Mouse (Mus musculus) testis, postnatal 14 days (tissue): Measurements from ENCODE around the gene Abcf3.

ENCODE experiments used
- DNase-seq: peaks from one replicate; pipeline ENCODE4 v3.0.0; 2021; ENCODE audit warnings: low spot score

Gene Abcf3

DNA sequence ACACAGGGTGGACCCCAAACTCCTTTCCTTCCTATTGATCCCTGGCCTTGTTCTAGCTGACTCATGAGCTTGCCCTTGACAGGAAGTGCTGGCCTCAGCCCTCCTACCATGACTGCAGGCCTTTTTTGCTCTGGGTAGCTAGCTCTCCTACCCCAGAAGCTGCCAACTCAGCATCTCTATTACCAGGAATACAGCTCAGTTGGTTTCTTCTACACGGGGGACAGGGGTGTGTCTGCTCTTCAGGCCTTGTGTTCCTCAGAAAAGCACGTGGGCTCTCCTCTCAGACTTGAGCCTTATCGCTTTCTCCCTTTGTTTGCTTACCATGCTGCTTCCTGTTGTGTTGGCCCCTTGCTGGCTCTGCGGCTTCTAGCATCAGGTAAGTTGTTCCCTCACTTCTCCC is 7.9 kb upstream of the Abcf3 start:
- DNase-seq: no peak

DNA sequence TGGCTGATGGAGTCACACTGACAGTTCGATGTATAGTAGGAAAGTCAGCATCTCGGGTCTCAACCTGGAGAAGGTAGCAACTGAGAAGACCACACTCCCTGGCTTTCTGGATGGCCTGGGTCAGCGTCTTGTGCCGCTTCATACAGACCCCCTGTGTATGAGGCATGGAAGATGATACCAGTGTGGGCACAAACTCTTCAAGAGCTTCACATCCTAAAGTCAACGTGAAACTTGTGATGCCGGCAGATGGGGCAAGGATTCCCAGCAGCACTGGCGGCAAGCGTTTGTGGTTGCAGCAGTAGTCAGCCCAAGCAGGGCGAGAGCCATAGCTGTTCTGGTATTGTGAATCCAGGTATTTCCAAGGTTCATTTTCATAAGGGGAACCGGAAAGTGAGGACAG is 2.7 kb upstream of the Abcf3 start:
- no peak for DNase-seq

DNA sequence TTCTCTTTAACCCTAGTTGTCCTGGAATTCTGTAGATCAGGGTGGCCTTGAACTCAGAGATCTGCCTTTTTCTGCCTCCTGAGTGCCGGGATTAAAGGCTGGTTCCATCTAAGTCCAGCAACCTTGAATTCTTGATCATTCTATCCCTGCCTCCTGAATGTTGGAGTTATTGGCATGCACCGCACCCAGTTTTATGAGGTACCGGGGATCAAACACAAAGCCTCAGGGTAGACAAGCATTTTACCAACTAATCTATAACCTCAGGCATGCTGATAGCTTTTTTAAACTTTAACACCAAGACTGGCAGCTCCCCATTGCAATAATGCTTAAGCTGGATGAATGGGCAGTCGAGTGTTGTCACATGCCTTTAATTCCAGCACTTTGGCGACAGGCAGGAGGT is 954 bp upstream of the Abcf3 start:
- no peak for DNase-seq

DNA sequence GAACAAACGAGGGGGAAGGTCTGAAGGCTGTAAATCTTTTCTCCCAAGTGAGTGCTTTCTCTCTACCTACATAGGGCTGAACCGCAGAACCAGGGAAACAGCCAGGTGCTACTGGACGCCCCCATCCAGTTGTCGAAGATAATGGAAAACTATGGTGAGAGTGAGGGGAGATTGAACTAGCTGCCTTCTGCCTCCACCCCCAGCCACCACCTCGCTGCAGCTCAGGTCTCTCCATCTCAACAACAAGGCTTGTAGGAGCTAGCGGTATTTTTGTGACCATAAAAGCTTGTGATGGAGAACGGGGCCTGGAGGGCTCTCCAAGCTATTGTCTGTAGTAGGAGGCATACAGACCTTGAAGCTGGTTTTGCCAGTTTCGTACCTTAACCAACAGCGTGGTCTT is 784 bp downstream of the Abcf3 start:
- no peak for DNase-seq

DNA sequence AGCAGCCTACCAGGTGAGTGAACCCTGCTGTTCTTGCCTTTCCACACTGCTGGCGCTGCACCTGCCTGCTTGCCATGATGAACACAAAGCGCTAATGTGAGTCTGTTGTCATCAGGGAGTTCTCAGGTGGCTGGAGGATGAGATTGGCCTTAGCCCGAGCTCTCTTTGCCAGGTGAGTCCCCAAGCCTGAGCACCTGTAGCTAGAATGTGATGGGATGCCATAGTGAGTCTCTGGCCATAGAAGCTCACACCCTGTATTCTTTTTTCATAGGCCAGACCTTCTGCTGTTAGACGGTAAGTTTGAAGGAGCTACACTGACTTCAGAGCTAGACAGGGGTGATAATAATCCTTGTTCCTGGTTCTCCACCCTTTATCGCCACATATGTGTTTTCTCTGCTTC is 3.3 kb downstream of the Abcf3 start:
- no peak for DNase-seq

DNA sequence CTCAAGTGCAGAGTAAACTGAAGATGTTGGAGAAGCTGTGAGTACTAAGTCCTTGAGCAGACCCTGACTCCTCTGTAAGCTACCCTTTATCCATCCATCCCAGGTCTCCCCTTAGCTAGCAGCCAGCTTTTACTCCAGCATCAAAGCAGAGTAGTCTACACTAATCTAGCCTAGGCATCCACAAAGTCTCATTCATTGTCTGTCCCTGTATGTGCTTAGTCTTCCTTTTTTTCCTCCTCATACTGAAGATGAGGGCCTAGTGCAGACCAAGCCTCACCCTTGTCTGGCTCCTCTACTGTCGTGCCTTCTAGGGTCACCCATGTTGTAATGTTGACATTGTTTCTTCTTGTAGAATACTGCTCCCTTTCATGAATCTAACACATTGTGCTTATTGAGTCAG is 4.2 kb downstream of the Abcf3 start:
- DNase-seq: no peak

DNA sequence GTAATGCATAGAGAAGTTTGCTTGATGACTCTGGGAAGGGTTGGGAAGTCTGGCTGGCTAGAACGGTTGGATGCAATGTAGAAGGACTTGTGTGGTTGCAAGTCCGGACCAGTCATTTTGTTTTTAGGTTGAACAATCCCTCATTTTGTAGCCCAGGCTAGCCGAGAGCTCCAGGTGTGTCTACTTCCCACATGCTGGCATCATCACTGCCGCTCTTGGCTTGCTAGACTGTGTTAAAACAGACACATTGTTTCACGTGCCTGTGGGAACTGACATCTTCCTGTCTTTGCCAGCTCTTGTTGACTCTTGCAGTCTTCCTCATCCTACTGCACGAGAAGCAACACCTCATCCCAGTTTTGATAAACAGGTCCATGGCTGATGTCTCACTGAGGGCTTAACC is 6.6 kb downstream of the Abcf3 start:
- DNase-seq: peak; percentile 64

DNA sequence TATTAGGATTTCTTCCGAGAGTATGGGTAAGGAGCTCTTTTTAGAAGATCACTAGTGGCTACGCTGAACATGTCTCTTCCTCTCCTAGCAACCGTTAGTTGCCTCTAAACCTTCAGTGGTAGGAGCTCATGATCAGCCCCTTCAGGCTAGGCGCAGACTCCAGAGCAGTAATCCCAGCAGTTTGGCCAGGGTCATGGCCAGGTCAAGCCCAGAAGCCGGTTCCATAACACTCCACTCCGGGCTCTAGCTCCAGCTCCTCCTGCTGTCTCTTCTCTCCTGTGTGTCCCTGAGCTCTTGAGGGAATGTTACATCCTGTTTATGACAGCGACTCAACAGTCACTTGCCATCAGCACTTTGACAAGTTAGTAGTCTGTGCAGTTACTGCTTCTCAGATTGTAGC is 9.0 kb downstream of the Abcf3 start:
- DNase-seq: no peak

DNA sequence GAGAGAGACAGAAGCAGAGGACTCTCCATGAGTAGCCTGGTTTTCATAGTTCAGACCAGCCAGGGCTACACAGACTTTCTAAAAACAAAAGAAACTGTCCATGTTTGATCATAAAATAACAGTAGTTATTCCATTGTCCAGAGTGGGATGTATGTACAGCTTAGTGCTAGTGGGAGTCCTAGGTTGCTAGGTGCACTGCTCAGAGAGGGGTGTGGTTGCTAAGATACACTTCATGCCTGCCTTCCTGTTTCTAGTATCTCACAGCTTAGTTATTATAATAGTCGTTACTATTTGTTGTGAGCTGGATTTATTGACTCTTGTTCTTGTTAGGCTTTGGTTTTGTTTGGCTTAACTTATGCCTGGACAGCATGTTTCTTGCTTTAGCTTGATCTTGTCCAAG is 16.7 kb downstream of the Abcf3 start:
- no peak for DNase-seq

DNA sequence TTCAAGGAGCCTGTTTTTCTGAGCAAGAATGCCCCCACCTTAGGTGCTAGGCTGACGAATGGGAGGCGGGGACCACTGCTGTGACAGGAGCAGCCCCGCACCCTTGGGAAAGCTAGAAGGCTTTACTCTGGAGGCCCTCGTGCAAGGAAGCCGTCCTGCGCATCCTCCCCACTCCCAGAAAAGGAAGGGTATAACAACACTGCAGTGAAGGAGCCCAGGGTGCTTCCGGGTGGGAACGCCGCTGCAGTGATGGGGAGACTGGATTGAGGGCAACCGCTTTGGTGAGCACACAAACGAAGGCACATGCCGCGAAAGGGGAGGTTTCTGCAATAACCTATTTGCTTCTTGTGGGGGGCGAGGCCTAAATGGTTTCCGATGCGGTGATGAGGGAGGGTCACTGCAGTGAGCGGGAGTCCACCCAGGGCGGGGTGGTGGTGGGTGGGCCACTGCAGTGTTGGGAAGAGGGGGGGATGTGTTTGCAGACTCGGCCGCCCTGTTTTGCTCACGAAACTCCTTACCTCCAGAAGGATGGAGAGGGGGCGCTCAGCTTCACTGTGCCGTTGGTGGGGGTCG is 41.1 kb downstream of the Abcf3 start, which contains the start of gene Vwa5b2:
Vwa5b2 (plus strand) TSS at position 106 of the 573 bp plus-strand sequence.
- DNase-seq: no peak

DNA sequence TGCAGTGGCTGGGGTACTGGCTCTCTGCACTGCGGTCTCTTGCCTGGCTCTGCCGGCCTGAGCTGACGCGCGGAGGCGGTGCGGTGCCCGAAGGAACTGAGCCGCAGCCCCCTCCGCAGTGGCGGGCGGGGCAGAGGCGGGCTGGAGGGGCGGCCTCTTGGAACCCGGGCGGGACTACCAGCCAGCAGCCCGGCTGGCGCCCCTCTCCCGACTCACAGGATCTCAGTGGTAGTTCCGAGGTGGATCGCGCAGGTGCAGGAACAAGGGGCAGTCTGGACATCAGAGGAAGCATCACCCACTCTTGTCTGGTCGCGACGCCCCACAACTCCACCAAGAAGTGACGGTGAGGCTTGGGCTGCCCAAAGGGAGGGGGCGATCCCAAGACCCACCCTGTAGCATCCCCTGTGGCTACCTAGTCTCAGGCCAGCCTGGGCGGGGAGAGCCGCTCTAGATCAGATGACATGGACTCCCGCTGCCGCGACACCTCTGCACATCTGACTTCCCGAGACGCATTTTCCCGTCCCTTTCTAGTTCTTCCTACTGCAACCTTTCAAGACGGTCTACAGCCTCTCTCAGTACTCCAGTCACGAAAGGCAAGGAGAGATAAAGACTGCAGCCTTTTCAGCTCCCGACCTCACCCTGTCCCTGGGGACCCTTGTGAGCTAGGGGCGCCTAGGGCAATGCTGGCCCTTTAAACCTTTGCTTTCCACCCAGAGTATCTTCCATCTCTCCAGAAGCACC is 41.7 kb downstream of the Abcf3 start:
- no peak for DNase-seq

DNA sequence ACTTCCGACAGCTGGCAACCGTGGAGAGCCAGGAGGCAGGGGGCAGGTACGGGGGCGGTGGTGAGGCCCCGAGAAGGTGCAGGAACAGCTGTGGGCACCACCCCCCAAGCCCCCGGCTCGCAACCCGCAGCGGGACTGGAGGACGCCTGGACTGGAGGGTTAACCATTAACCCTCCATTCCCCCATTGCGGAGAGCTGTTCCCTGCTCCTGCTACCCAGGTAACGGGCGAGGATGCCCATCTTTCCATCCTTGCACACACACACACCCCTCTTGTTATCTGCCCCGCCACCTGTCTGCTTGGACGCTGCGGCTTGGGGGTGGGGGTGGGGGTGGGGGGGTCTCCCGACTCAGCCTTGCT is 42.3 kb downstream of the Abcf3 start:
- no peak for DNase-seq

DNA sequence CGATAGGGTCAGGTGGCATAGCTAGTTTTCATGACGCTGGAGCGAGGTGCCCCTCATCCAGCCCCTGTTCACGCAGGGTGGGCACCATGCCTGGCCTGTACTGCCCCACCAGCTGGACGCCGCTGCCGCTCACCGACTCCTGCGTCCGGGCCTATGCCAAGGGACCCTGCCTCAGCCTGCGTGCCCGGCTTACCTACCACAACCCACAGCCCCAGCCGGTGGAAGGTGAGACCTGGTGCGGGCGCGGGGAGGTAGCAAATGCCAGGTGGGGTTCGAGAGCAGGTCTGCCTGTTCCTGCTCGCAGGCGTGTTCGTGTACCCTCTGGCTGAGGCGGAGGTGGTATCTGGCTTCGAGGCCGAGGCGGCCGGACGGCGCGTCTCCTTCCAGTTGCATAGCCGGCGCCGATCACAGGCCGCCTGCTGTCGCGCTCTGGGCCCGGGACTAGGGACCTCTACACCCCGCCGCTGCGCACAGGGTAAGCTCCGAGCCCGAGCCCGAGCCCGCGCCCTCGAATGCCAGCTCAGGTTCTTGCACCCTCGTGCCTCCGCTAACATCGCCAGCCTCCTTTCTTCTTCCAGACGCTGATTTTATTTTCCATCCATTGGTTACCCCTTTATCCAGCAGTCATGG is 42.8 kb downstream of the Abcf3 start:
- DNase-seq: no peak

DNA sequence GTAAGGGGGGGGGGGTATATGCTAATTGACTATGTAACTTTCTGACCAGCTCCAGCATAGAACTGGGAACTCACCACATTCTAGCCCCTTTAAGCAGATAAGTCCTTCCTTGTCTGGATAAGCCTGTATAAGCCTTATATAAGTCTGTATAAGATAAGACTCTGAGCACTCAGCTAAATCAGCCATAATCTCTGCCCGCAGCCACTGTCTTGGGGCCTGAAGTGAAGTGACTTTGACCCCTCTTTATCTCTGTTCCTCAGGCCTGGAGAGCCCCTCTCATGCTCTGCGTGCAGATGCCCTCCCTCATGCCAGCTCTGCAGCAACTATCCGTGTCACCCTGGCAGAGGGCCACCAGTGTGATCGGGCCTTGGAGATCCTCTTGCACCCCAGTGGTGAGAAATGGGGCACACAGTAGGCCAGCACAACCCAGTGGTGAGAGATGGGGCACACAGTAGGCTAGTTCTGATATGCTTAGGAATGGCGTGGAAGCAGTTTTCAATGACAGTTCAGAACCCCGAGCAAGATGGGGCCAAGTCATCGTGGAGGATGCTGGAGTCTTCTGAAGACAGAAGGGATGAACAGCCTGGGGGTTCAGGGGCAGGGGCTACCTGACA is 46.8 kb downstream of the Abcf3 start:
- DNase-seq: no peak

DNA sequence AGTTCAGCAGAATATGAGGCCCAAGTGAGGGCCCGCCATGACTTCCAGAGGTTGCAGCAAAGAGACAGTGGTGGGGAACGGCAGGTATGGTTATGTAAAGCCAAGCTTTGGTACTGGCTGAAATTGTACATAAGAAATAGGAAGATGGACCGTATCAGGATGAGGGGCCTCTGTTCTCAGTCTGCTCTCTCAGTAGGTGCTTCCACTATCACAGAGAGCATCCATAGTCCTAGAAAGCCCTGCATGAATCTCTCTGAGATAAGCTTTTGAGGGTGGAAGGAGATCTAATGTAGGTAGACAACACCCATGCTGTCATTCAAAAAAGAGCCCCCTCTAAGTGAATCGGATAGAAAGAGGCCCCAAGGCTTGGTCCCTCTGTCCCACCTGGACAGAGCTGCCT is 47.4 kb downstream of the Abcf3 start:
- DNase-seq: no peak

DNA sequence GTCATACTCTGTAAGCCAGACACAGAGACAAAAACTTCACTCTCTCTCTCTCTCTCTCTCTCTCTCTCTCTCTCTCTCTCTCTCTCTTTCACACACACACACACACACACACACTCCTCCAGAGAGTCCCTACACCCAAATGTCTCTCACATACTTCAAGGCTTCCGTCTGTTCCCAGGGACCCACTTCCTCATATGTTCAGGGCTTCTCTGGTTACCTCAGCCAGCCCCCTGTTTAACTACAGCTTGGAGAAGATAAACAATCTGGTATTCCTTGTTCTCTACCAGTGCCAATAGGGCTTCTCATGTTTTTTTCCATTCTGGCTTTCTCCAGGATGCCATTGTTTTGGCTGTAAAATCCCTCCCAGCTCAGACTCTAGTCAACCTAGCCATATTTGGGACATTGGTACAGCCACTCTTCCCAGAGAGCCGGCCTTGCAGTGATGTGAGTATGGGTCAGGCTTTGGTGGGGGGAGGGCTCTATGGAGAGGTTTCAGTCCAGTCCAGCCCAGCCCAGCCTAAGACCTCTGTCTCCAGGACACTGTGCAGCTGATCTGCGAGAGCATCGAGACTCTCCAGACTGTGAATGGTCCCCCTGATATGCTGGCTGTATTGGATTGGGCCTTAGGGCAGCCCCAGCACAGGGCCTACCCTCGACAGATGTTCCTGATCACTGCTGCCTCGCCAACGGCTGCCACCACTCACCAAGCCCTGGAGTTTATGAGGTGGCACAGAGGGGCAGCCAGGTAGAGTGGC is 48.5 kb downstream of the Abcf3 start:
- no peak for DNase-seq

DNA sequence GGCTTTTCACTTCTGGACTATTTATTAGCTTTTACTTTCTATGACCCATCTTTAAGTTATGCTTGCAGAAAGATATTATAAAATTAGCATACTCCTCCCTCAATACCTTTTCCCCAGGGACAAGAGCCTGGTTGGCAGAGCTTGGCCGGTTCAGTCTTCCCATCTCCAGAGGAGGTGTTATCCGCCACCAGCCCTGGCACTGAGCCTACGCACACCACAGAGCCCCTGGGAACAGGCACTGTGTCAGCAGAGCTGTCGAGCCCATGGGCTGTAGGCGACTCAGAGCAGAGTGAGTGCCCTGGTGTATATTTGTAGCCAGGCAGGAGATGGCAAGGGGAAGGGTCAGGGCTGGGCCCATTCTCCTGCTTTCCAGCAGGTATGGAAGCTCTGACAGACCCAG is 52.1 kb downstream of the Abcf3 start:
- no peak for DNase-seq

DNA sequence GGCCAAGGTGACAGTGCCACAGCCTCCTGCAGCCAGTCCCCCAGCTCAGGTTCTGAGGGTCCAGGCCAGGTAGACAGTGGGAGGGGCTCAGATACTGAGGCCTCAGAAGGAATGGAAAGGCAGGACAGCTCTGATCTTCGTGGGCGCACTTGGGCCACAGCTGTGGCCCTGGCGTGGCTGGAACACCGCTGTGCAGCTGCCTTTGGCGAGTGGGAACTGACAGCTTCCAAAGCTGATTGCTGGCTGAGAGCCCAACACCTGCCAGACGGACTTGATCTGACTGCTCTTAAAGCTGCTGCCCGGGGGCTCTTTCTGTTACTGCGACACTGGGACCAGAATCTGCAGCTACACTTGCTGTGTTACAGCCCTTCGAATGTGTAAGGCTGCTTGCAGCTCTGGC is 56.3 kb downstream of the Abcf3 start:
- DNase-seq: no peak

DNA sequence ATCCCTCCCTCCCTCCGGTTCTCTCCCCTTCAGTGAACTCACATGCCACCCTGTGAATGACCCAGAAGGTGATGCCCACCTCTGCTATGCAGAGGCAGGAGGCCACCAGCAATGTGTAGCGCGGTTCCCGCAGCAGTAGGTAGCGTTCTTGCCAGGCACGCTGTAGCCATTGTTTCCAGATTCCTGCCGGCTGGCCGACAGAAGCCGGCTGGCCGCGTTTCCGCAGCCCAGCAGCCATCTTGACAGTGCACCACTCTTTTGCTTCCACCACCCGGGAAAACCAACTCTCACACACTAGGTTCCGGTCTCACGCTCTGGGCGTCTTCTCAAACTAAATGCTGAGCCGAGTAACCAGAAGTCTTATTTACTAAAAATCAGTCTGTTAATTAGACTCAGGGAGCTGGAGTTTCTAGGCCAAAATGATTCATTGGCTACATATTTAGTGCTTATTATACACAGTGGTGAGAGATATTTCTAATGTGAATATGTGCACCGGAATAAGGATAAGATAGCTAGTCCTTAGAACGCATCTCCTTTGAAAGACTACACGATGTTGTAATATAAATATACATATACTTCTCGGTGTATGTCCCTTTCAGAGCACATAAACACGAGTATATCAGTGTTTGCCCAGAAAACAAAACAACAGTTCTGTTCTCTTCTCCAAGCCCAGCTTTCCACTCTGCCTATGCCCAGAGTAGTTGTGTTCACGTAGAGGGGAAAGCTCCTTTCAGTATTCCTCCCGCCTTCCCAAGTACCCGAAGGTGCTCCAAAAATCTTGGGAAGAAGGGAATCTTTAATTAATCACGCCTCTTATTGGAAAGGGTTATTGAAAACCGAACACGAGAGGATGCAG is 62.4 kb downstream of the Abcf3 start:
- peak; percentile 77 for DNase-seq
